Mouse (Mus musculus): ENCODE results near the gene Usp22. TPM values are rescaled to one million over a fixed set of nuclear protein-coding genes. Genes with fewer than 3 reads are reported as not detected.
A peak's percentile ranks its signal among the peaks of the same experiment; 100 is the strongest.

Gene Usp22
- polyA plus RNA-seq, 1 experiment, result 29.2 TPM

DNA sequence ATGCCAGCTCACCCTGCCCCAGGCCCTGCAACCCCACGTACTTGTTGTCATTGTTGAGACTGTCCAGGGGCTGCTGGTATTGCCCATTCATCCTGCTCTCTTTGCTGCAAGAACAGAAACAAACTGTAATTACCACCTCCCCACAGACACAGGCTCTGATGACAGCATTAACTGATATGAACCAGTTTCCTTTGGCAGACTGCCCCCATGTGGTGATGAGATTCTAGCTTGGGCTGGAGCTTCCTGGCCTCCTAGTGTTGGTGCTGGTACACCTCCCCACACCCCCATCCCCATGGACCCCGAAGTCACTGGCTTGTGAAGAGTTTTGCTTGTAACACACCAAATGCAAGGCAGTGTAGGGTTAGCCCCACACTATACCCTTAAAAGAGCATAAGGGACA, 19.1 kb downstream of the Usp22 start:
- no peaks in the 10 kb centered on the region for H3K4me1 ChIP-seq (ENCODE audit: control insufficient read depth, insufficient read depth, low read length)
- H3K27me3 ChIP-seq (replicated peaks; ENCODE audit: control insufficient read depth, insufficient read depth, low read length), result no peaks in the 10 kb centered on the region
- peak; percentile 40 for TF ChIP-seq CTCF (conservative IDR thresholded peaks at IDR 0.05; ENCODE audit: insufficient read depth, insufficient read length, low read depth, low read length)
- TF ChIP-seq POLR2A (IDR thresholded peaks at IDR 0.05; ENCODE audit: low read depth, low read length), result no peak
- WGBS, result 82% methylated on average over 2 of the region's 2 CpGs
- peak; percentile 34 for DNase-seq
- peaks cover 1% of the 10 kb centered on the region; the same call in 1 of the 2 replicates for H3K36me3 ChIP-seq (ENCODE audit: control insufficient read depth, insufficient read depth, low read length)
- H3K4me3 ChIP-seq (ENCODE audit: insufficient read depth, low read depth, low read length), result no peak overlapping the region
- no peak overlapping the region for H3K27ac ChIP-seq (ENCODE audit: insufficient read depth, low read depth, low read length)

- 80% methylated on average over 6 of the region's 6 CpGs for WGBS
- no peak overlapping the region for H3K4me3 ChIP-seq (ENCODE audit: insufficient read depth, low read depth, low read length)
- no peaks in the 10 kb centered on the region for H3K4me1 ChIP-seq (ENCODE audit: control insufficient read depth, insufficient read depth, low read length)
- no peak overlapping the region for H3K27ac ChIP-seq (ENCODE audit: insufficient read depth, low read depth, low read length)
- TF ChIP-seq POLR2A (IDR thresholded peaks at IDR 0.05; ENCODE audit: low read depth, low read length), result no peak
- TF ChIP-seq CTCF (conservative IDR thresholded peaks at IDR 0.05; ENCODE audit: insufficient read depth, insufficient read length, low read depth, low read length), result no peak
- H3K36me3 ChIP-seq (ENCODE audit: control insufficient read depth, insufficient read depth, low read length), result no peaks in the 10 kb centered on the region; the same call in 1 of the 2 replicates
- DNase-seq, result no peak
- no peaks in the 10 kb centered on the region for H3K27me3 ChIP-seq (replicated peaks; ENCODE audit: control insufficient read depth, insufficient read depth, low read length)
Measured at GRCm38 (mm10) chr11:61150233-61151001, 24.4 kb downstream of the Usp22 start.

GRCm38 (mm10) chr11:61147300-61147683, 27.6 kb downstream of the Usp22 start:
- Histone ChIP-seq H3K27ac (ENCODE audit: insufficient read depth, low read depth, low read length) (no peak overlapping the region), H3K27me3 (replicated peaks; ENCODE audit: control insufficient read depth, insufficient read depth, low read length) (no peaks in the 10 kb centered on the region), H3K36me3 (ENCODE audit: control insufficient read depth, insufficient read depth, low read length) (no peaks in the 10 kb centered on the region), H3K4me1 (ENCODE audit: control insufficient read depth, insufficient read depth, low read length) (no peaks in the 10 kb centered on the region), H3K4me3 (ENCODE audit: insufficient read depth, low read depth, low read length) (no peak overlapping the region; the same call in 1 of the 2 replicates)
- 6% methylated on average over 32 of the region's 32 CpGs for WGBS
- TF ChIP-seq CTCF (conservative IDR thresholded peaks at IDR 0.05; ENCODE audit: insufficient read depth, insufficient read length, low read depth, low read length) (no peak), POLR2A (IDR thresholded peaks at IDR 0.05; ENCODE audit: low read depth, low read length) (no peak)
- DNase-seq, result no peak

GRCm38 (mm10) chr11:61146645-61147299, 28.1 kb downstream of the Usp22 start:
- H3K27ac ChIP-seq (ENCODE audit: insufficient read depth, low read depth, low read length), result no peak overlapping the region
- 29% methylated on average over 20 of the region's 20 CpGs for WGBS
- peak; percentile 36 for TF ChIP-seq CTCF (conservative IDR thresholded peaks at IDR 0.05; ENCODE audit: insufficient read depth, insufficient read length, low read depth, low read length)
- TF ChIP-seq POLR2A (IDR thresholded peaks at IDR 0.05; ENCODE audit: low read depth, low read length), result no peak
- H3K4me3 ChIP-seq (ENCODE audit: insufficient read depth, low read depth, low read length), result no peak overlapping the region
- H3K36me3 ChIP-seq (ENCODE audit: control insufficient read depth, insufficient read depth, low read length), result no peaks in the 10 kb centered on the region
- no peak for DNase-seq
- H3K27me3 ChIP-seq (replicated peaks; ENCODE audit: control insufficient read depth, insufficient read depth, low read length), result no peaks in the 10 kb centered on the region
- no peaks in the 10 kb centered on the region for H3K4me1 ChIP-seq (ENCODE audit: control insufficient read depth, insufficient read depth, low read length)

DNA sequence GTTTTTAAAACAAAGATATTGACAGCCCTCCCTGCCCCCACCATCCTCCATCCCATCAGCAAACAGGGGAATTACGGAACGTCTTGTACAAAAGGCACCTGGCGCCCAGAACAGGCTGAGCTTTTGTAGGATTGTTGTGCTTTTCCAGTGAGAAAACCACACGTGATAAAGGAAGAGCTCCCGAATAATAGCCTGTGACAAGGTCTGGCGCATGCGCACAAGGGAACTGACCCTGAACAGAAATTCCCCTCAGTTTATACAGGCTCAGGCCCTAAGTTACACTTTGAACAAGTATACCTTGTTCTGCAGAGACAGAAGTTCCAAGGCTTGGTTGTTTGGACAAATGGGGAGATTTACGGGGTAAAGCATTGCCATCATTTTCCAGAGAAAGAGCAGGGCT, 29.3 kb downstream of the Usp22 start:
- H3K36me3 ChIP-seq (ENCODE audit: control insufficient read depth, insufficient read depth, low read length), result no peaks in the 10 kb centered on the region
- TF ChIP-seq CTCF (conservative IDR thresholded peaks at IDR 0.05; ENCODE audit: insufficient read depth, insufficient read length, low read depth, low read length) (no peak), POLR2A (IDR thresholded peaks at IDR 0.05; ENCODE audit: low read depth, low read length) (no peak)
- H3K4me1 ChIP-seq (ENCODE audit: control insufficient read depth, insufficient read depth, low read length), result no peaks in the 10 kb centered on the region
- H3K27ac ChIP-seq (ENCODE audit: insufficient read depth, low read depth, low read length), result no peak overlapping the region
- no peak overlapping the region for H3K4me3 ChIP-seq (ENCODE audit: insufficient read depth, low read depth, low read length)
- 61% methylated on average over 8 of the region's 8 CpGs for WGBS
- no peaks in the 10 kb centered on the region for H3K27me3 ChIP-seq (replicated peaks; ENCODE audit: control insufficient read depth, insufficient read depth, low read length)
- DNase-seq, result no peak

- H3K4me1 ChIP-seq (ENCODE audit: control insufficient read depth, insufficient read depth, low read length), result no peaks in the 10 kb centered on the region
- WGBS, result 84% methylated on average over 7 of the region's 7 CpGs
- H3K4me3 ChIP-seq (ENCODE audit: insufficient read depth, low read depth, low read length), result no peak overlapping the region
- no peaks in the 10 kb centered on the region for H3K36me3 ChIP-seq (ENCODE audit: control insufficient read depth, insufficient read depth, low read length)
- TF ChIP-seq CTCF (conservative IDR thresholded peaks at IDR 0.05; ENCODE audit: insufficient read depth, insufficient read length, low read depth, low read length), result no peak
- TF ChIP-seq POLR2A (IDR thresholded peaks at IDR 0.05; ENCODE audit: low read depth, low read length), result no peak
- H3K27ac ChIP-seq (ENCODE audit: insufficient read depth, low read depth, low read length), result no peak overlapping the region
- no peaks in the 10 kb centered on the region for H3K27me3 ChIP-seq (replicated peaks; ENCODE audit: control insufficient read depth, insufficient read depth, low read length)
- DNase-seq, result no peak
Measured at GRCm38 (mm10) chr11:61143564-61144469, 31.0 kb downstream of the Usp22 start.
